Mouse (Mus musculus) B cell, adult 62 days (primary cell): ENCODE data around the gene Whamm. TPM values are rescaled to one million over a fixed set of nuclear protein-coding genes. Genes with fewer than 3 reads are reported as not detected.

Source experiments
- total RNA-seq: library from RNA; stranded (reverse); gene quantifications from 4 replicates; pipeline ENCODE4 v1.2.4, GENCODE M21; 2023

Whamm gene
- 28.5 to 29.8 TPM (median 28.8 TPM) in 4 replicates for total RNA-seq

GRCm38 (mm10) chr7:81571108-81571940 is at the start of gene Whamm:
TSS of gene Whamm (plus strand) at chr7:81571266.

GRCm38 (mm10) chr7:81566892-81567291 is 4.2 kb upstream of the Whamm start, which contains the start of gene Fsd2:
TSS of gene Fsd2 (minus strand) at chr7:81566944.

Other genes starting within 250 kb of the Whamm start
- gene Rps17, start 226.0 kb upstream of the Whamm start, total RNA-seq = 1,669 to 1,834 TPM (median 1,740 TPM) in 4 replicates
- gene Cpeb1, start 115.8 kb upstream of the Whamm start, total RNA-seq = not detected in 4 replicates
- not detected in 4 replicates for gene Ap3b2, start 77.3 kb upstream of the Whamm start, total RNA-seq
- not detected in 4 replicates for gene BC048679, start 73.0 kb upstream of the Whamm start, total RNA-seq
- 0.52 to 0.72 TPM (median 0.53 TPM) in 3 of 4 replicates, not detected in the other for gene Fsd2, start 4.3 kb upstream of the Whamm start, total RNA-seq
- 2.0 TPM in 1 of 4 replicates, not detected in the others for gene Homer2, start 136.3 kb downstream of the Whamm start, total RNA-seq
- 43.3 to 48.4 TPM (median 46.0 TPM) in 4 replicates for gene Ramac, start 191.7 kb downstream of the Whamm start, total RNA-seq
- 23.6 to 31.1 TPM (median 28.5 TPM) in 4 replicates for gene 3110040N11Rik, start 218.2 kb downstream of the Whamm start, total RNA-seq